In the genomic region with DNA sequence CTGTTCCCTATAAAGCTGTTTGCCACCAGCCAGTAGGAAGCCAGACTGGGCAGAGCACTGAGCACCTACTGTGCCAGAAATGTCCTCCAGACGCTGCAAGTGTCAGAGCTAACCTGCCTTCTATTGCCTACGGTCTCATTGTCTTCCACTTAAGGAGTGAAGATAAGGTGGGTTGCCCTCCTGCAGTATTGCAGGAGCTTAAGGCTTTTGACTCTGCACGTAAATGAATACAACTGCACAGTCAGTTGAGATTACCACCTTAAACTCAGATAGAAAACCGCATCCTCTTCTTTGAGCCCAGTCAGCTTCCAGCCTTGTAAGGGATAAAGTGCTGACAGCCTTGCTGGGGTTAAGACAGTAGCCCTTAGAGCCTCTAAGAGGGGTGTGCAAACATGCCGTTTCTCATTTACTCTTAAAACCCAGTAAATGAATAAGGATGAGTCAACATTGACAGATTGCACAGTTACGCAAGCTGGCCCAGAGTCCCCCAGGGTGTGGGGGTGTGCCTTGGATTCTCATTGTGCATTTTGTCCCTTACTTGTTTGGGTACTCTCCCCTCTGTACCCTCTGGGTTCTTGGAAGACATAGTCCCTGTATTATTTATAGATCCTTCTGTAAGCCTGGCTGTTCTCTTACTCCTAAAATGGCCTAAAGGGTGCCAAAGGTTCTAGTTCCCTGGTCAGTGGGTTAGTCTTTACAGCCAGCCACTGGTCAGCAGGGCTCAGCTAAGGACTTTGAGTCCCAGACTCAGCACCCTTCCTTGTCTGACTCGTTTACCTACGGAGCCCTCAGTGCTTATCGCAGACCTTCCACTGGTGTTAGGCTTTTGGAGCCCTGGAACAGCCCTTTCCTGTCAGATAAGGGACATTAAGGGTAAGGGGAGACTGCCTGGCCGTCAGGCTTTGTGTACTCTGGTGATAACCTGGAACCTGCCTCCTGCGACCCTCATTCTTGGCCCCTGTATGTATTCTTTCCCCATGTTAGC, we compare ENCODE assay signal across 1 mouse cellular context.
A peak's percentile ranks its signal among the peaks of the same experiment; 100 is the strongest.
TF ChIP-seq lines count a peak whose summit lies in the region.

No protein-coding gene starts in this region.

TF ChIP-seq in MEL, 35 proteins besides CTCF, POLR2A, EP300 and RAD21:
- TF ChIP-seq UBTF (IDR thresholded peaks at IDR 0.05; ENCODE audit: borderline replicate concordance, insufficient read depth, low read depth, low read length) (0 out of 2 replicates have a peak, but pooled peaks have one; percentile 75), SMC3 (IDR thresholded peaks at IDR 0.05; ENCODE audit: low read depth, low read length) (no peak), NELFE (IDR thresholded peaks at IDR 0.05; ENCODE audit: low read depth, low read length) (peak; percentile 67), SIN3A (IDR thresholded peaks at IDR 0.05; ENCODE audit: low read length) (peak; percentile 88), ZMIZ1 (IDR thresholded peaks at IDR 0.05; ENCODE audit: low read depth, low read length) (peak; percentile 91), TAL1 (IDR thresholded peaks at IDR 0.05; ENCODE audit: low read length) (peak; percentile 91), CHD2 (IDR thresholded peaks at IDR 0.05; ENCODE audit: low read length) (no peak), MXI1 (IDR thresholded peaks at IDR 0.05; ENCODE audit: low read depth, low read length) (peak; percentile 54), ZNF384 (IDR thresholded peaks at IDR 0.05; ENCODE audit: low read depth, low read length) (peak; percentile 43), RCOR1 (IDR thresholded peaks at IDR 0.05; ENCODE audit: low read depth, low read length) (peak; percentile 86), NRF1 (IDR thresholded peaks at IDR 0.05; ENCODE audit: insufficient read depth, low read depth, low read length, poor library complexity, severe bottlenecking) (0 out of 2 replicates have a peak, but pooled peaks have one; percentile 18), POLR2AphosphoS2 (IDR thresholded peaks at IDR 0.05; ENCODE audit: low read length) (peak; percentile 40), ZKSCAN1 (IDR thresholded peaks at IDR 0.05; ENCODE audit: low read depth, low read length) (0 out of 2 replicates have a peak, but pooled peaks have one; percentile 14), USF2 (IDR thresholded peaks at IDR 0.05; ENCODE audit: borderline replicate concordance in 1 of 2, insufficient read depth in 1 of 2, low read depth in 1 of 2, low read length in 2 of 2) (no peak), POLR2AphosphoS5 (IDR thresholded peaks at IDR 0.05; ENCODE audit: borderline replicate concordance, low read depth, low read length) (no peak), ETS1 (IDR thresholded peaks at IDR 0.05; ENCODE audit: low read depth, low read length) (peak; percentile 92), TBP (IDR thresholded peaks at IDR 0.05; ENCODE audit: low read depth, low read length) (peak; percentile 86), MEF2A (IDR thresholded peaks at IDR 0.05; ENCODE audit: extremely low read depth, insufficient replicate concordance, low read depth, low read length, poor library complexity, severe bottlenecking) (peak; percentile 45; the same call in 1 of the 2 replicates), MAX (IDR thresholded peaks at IDR 0.05; ENCODE audit: low read length) (peak; percentile 69), MYB (IDR thresholded peaks at IDR 0.05; ENCODE audit: low read depth, low read length) (peak; percentile 88), E2F4 (IDR thresholded peaks at IDR 0.05; ENCODE audit: borderline replicate concordance, low read depth, low read length) (no peak), GABPA (IDR thresholded peaks at IDR 0.05; ENCODE audit: low read depth, low read length) (no peak), MYC (IDR thresholded peaks at IDR 0.05; ENCODE audit: low read depth, low read length) (0 out of 2 replicates have a peak, but pooled peaks have one; percentile 64), USF1 (IDR thresholded peaks at IDR 0.05; ENCODE audit: low read depth, low read length) (no peak), ELF1 (IDR thresholded peaks at IDR 0.05; ENCODE audit: low read depth, low read length) (peak; percentile 16; the same call in 1 of the 2 replicates), KAT2A (conservative IDR thresholded peaks at IDR 0.05; ENCODE audit: low read depth, low read length) (peak; percentile 45; the same call in 1 of the 2 replicates), JUND (IDR thresholded peaks at IDR 0.05; ENCODE audit: low read depth, low read length) (0 out of 2 replicates have a peak, but pooled peaks have one; percentile 65), TCF12 (IDR thresholded peaks at IDR 0.05; ENCODE audit: low read depth, low read length) (peak; percentile 94), MAFK (IDR thresholded peaks at IDR 0.05; ENCODE audit: borderline replicate concordance, low read depth, low read length) (peak; percentile 77), GATA1 (IDR thresholded peaks at IDR 0.05; ENCODE audit: low read depth, low read length) (peak; percentile 94), MAZ (IDR thresholded peaks at IDR 0.05; ENCODE audit: low read depth, low read length) (peak; percentile 62; the same call in 1 of the 2 replicates), CHD1 (IDR thresholded peaks at IDR 0.05; ENCODE audit: low read depth, low read length) (no peak), ZC3H11A (IDR thresholded peaks at IDR 0.05; ENCODE audit: low read depth, low read length) (no peak), HCFC1 (IDR thresholded peaks at IDR 0.05; ENCODE audit: low read depth, low read length) (no peak; the same call in 1 of the 2 replicates), BHLHE40 (IDR thresholded peaks at IDR 0.05; ENCODE audit: borderline replicate concordance, low read depth, low read length) (peak; percentile 18; the same call in 1 of the 2 replicates)
